Mouse (Mus musculus) liver, embryonic 12.5 days (tissue): ENCODE measurements around the gene BC048679. TPM values are rescaled to one million over a fixed set of nuclear protein-coding genes. Genes with fewer than 3 reads are reported as not detected.
"Not testable (repeated sequence)": the region's sequence is repeated elsewhere in the genome, so short reads cannot be mapped to it uniquely, and the experiment has no call there.

Source experiments
- ATAC-seq: fragments of 200-750 bp; cut with Nextera tagmentation; 2 replicates; pipeline ENCODE4 v1.8.0; 2017; ENCODE audit warnings: moderate number of reproducible peaks, mild to moderate bottlenecking, moderate library complexity
- H3K27ac ChIP-seq: fragments of 300-500 bp; sonication (generic); 2 replicates; pipeline ENCODE4 v1.5.1; 2016; ENCODE audit warnings: mild to moderate bottlenecking
- H3K27me3 ChIP-seq: fragments of 300-500 bp; sonication (generic); replicated peaks from 2 replicates; pipeline ENCODE4 v1.6.1; 2016; ENCODE audit warnings: mild to moderate bottlenecking, moderate library complexity
- H3K36me3 ChIP-seq: fragments of 300-500 bp; sonication (generic); 2 replicates; pipeline ENCODE4 v1.6.1; 2016; ENCODE audit warnings: mild to moderate bottlenecking, moderate library complexity
- H3K4me1 ChIP-seq: fragments of 300-500 bp; sonication (generic); 2 replicates; pipeline ENCODE4 v1.6.1; 2016
- H3K4me2 ChIP-seq: fragments of 300-500 bp; sonication (generic); 2 replicates; pipeline ENCODE4 v1.6.1; 2016; ENCODE audit warnings: mild to moderate bottlenecking, moderate library complexity
- H3K4me3 ChIP-seq: fragments of 300-500 bp; sonication (generic); 2 replicates; pipeline ENCODE4 v1.5.1; 2016; ENCODE audit warnings: mild to moderate bottlenecking, moderate library complexity
- H3K9ac ChIP-seq: fragments of 300-500 bp; sonication (generic); 2 replicates; pipeline ENCODE4 v1.6.1; 2016; ENCODE audit warnings: mild to moderate bottlenecking, moderate library complexity
- H3K9me3 ChIP-seq: fragments of 300-500 bp; sonication (generic); replicated peaks from 2 replicates; pipeline ENCODE4 v1.6.1; 2016; ENCODE audit warnings: mild to moderate bottlenecking, moderate library complexity
- WGBS: fragments of 180-500 bp; shearing (Covaris S2); methylation state at CpG from one replicate; pipeline ENCODE4 v1.1.7; 2016; ENCODE audit not compliant: insufficient replicate concordance; 5-methylcytosine and 5-hydroxymethylcytosine counted together
- polyA plus RNA-seq: library from polyadenylated mRNA; unstranded; fragments of >200 nt; fragmentation: Nextera tagmentation; extraction: Ambion mirVana; gene quantifications from 2 replicates; pipeline ENCODE4 v1.2.1, GENCODE M21; 2016

Gene BC048679
- polyA plus RNA-seq, 1 experiment from 2014 or later: not detected

DNA sequence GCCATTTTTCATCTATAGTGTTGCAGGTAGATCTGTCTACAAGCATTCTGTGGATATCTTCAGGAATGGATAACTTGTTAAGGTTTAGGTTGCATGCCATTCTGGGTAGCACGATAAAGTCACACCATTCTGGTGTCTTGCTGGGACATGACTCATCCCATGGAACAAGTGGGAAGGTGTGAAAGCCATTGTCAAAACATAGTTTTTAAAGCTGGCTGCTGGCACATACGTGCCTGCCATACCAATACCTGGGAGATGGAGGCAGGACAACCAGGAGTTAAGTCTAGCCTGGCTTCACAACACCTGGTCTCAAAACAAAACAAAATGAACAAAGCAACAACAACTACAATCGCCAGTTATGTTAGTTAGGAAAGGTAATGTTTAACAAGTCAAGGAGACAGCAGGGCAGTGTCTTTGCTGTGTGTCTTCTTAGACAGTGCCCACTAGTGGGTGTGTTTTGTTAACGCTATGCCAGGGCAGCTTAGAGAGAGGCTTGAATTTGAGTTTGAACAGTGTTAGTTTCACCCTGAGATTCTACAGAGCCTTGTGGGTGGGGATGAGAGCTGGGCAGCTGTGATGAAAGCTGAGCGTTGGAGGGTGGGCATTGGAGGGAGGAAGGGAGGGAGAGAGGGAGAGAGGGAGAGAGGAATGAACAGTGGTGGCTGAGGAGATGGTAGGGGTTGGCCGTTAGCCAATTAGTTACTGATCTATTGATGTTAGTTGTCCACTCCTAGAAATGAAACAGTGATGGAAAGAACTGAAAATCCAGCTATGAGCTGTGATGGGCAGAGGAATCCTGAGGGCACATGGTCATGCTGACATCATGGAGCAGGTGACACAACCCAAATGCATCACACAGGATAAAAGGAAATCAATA is 18.3 kb upstream of the BC048679 start:
- 58% methylated on average over 6 of the region's 6 CpGs for WGBS
- no peak overlapping the region for H3K27ac ChIP-seq
- H3K27me3 ChIP-seq: peaks cover 29% of the 10 kb centered on the region
- no peak for ATAC-seq
- no peaks in the 10 kb centered on the region for H3K4me1 ChIP-seq
- H3K9me3 ChIP-seq: no peaks in the 10 kb centered on the region
- no peak overlapping the region for H3K4me3 ChIP-seq
- H3K4me2 ChIP-seq: no peak overlapping the region
- H3K9ac ChIP-seq: no peak overlapping the region
- H3K36me3 ChIP-seq: no peaks in the 10 kb centered on the region

DNA sequence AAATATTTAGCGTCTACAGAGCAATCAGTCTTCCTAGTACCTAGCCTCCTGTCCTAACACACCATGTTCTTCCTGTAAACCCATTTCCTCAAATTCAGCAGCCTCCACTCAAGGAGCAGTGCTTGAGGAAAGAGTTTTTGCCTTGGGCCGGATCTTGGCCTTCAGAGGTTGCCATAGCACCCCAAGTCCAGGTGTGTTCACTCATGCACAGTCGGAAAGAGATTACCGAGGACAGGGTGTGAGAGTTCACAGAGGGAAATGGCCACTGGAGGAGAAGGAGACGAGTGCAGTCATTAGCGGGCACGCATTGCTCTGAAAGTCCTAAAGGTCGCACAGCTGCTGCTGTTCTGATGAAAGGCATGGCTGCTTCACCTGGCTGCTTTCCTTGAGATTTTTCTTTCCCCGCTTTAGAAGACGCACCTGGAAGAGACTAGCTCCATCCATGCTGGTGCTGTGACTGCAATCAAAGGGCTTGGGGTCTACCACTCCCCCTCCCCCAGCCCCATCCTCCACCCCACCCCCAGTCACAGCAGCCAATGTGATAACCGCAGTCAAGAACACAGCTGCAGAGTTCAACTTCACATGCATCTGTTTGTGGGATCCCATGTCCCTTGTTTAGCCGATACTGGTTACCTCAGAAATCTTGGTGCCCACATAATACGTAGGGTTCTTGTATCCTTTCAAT is 17.0 kb upstream of the BC048679 start:
- WGBS: 53% methylated on average over 13 of the region's 13 CpGs
- no peak overlapping the region for H3K9ac ChIP-seq
- ATAC-seq: no peak

DNA sequence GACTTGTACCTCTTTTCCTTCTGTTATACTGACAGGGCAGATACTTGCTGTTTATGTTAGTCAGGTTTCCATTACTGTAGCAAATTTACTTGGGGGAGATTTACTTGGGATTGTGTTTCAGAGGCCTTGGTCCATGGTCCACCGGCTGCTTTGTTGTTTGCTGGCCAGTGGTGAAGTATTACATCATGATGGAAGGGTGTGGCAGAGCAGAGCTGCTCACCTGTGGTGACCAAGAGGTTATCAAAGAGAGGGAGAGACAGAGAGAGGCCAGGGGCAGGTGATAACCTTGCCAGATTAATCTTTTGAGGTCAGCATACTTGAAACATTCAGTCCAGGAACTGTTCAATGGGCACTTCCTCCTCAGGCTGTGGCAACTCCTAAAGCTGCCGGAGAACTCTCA is 3.0 kb upstream of the BC048679 start:
- Histone ChIP-seq H3K27me3 (peaks cover 17% of the 10 kb centered on the region; the same call in 1 of the 2 replicates), H3K4me2 (no peak overlapping the region), H3K36me3 (no peaks in the 10 kb centered on the region), H3K9me3 (no peaks in the 10 kb centered on the region), H3K27ac (no peak overlapping the region), H3K9ac (no peak overlapping the region), H3K4me3 (no peak overlapping the region), H3K4me1 (no peaks in the 10 kb centered on the region)
- ATAC-seq: peak; percentile 40; the same call in 1 of the 2 replicates
- whole genome bisulfite sequencing: 58% methylated on average over 2 of the region's 2 CpGs

More for the DNA sequence above, 17.0 kb upstream of the BC048679 start:
- Histone ChIP-seq H3K4me2 (no peak overlapping the region), H3K4me3 (no peak overlapping the region), H3K9me3 (no peaks in the 10 kb centered on the region), H3K27me3 (peaks cover 20% of the 10 kb centered on the region), H3K36me3 (no peaks in the 10 kb centered on the region), H3K4me1 (no peaks in the 10 kb centered on the region), H3K27ac (no peak overlapping the region)

DNA sequence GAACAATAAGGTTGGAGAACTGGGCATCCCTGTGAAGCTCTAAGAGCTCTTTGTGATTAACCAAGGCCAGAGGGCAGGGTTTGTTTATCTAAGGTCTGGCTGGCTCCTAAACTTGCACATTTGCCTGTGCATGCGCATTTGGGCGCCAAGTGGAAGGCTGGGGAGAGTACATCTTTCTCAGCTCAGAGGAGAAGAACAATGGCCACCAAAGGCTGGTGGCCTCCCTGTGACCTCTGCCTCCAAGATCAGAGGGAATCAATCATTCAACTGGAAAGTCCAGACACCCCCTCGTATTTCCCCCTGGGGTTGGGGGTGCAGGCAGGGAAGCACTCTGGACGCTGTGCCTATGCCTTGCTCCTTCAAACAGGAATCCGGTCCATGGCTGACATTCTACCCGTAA is 910 bp downstream of the BC048679 start:
- H3K9ac ChIP-seq: no peak overlapping the region
- 52% methylated on average over 6 of the region's 6 CpGs for WGBS
- H3K27me3 ChIP-seq: peaks cover 49% of the 10 kb centered on the region
- no peak overlapping the region for H3K4me2 ChIP-seq
- no peaks in the 10 kb centered on the region for H3K36me3 ChIP-seq
- H3K27ac ChIP-seq: no peak overlapping the region
- no peak for ATAC-seq
- no peaks in the 10 kb centered on the region for H3K9me3 ChIP-seq
- no peak overlapping the region for H3K4me3 ChIP-seq
- H3K4me1 ChIP-seq: peaks cover 7% of the 10 kb centered on the region; the same call in 1 of the 2 replicates

DNA sequence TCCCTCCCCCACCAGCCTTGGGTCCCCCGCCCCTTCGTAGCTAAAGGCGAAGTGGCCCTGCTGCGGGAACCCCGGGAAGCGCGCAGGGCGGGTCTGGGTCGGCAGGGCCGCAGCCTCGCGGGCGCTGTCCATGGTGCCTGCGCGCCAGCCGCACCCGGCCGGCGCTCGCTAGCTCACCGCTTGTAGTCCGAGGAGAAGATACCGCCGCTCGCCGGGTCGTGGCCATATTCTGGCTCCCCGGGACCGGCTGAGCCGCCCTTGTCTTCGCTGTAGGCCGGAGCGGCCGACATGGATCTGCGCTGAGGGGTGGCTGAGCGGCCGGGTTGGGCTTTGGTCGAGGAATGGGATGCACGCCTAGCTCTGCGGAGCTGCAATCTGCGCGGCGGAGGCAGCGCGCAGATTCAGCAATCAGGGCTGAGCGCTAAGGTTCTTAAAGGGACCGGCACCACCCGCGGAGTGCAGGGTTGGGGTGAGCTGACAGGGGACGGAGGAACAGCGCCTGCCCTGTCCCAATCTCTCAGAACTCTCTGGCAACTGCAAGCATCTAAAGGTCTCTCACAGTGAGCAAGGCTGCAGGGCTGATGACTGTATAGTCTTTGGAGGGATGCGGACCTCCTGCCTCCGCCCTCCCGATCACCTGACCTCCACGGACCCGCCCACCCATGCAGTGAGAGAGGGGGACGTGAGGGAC is 4.6 kb downstream of the BC048679 start, which contains the start of gene Ap3b2:
Gene Ap3b2, minus strand, starts transcription at position 595 of the 691 bp plus-strand sequence.
- Histone ChIP-seq H3K4me3 (peak within 1 kb of the TSS; percentile 47), H3K9ac (no peak within 1 kb of the TSS), H3K4me2 (peak within 1 kb of the TSS; percentile 64), H3K4me1 (peaks cover 7% of the 10 kb centered on the region; the same call in 1 of the 2 replicates), H3K27ac (no peak within 1 kb of the TSS), H3K27me3 (peaks cover 64% of the 10 kb centered on the region), H3K36me3 (no peaks in the 10 kb centered on the region), H3K9me3 (no peaks in the 10 kb centered on the region)
- peak; percentile 57 for ATAC-seq
- WGBS: under 1% methylated on average over 57 of the region's 57 CpGs

DNA sequence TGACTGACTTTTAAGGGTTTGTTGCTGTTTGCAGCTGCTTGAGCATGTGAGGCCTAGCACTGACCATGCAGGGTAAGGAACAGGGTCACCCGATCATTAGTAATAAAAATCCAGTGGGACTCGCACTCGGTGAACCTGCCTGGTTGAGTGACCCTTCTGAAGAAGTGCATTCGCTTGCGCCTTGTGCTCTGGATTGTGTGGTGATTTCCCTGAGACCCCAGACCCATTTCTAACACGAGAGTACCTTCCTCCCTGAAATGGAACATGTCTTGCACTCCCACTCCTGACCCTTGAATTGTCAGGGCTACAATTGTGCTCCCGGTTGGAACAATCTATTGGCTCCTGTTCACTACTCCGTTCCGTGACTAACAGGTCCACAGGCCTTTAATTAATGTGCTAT is 5.5 kb downstream of the BC048679 start:
- Histone ChIP-seq H3K9ac (no peak overlapping the region), H3K4me3 (no peak overlapping the region), H3K36me3 (no peaks in the 10 kb centered on the region), H3K27ac (no peak overlapping the region), H3K27me3 (peaks cover 64% of the 10 kb centered on the region), H3K4me1 (peaks cover 7% of the 10 kb centered on the region; the same call in 1 of the 2 replicates), H3K4me2 (no peak overlapping the region; the same call in 1 of the 2 replicates), H3K9me3 (no peaks in the 10 kb centered on the region)
- 47% methylated on average over 9 of the region's 9 CpGs for WGBS
- ATAC-seq: no peak

DNA sequence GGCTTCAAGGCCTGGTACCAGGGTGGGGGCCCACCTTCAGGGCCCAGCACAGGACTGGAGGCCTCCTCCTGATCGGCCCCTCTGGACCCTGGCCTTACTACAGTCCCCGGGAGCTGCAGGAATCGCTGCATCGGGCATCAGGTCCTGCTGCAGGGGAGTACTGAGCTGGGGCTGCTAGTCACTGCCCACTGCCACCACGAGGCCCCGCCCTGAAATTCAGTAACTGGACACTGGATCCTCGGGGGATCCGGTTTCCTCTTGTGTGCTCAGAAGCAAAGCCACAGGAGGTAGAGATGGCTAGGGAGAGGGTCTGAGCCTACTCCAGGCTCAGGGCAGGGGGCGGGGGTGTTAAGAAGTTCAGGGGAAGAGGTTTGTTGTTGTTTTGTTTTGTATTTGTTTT is 8.4 kb downstream of the BC048679 start:
- no peak for ATAC-seq
- 14% methylated on average over 9 of the region's 9 CpGs for WGBS

DNA sequence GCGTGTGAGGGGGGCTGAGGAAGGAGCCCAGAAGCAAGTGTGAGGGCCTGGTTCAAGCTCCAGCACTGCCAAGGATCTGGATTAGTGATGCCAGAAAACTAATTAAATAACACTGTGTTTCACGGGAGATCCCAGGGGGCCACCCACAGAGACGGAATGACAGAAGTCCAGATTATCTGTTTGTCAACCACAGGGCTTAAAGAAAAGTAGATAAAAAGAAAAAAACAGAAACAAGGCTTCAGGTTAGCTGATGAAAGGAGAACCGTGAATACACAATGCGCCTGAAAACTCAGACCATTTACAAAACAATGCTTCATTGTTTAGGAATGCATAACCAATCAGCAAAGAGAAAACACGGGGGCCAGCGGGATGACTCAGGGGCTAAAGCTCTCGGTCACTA is 17.3 kb downstream of the BC048679 start:
- no peaks in the 10 kb centered on the region for H3K9me3 ChIP-seq
- no peak overlapping the region for H3K4me2 ChIP-seq
- H3K27me3 ChIP-seq: peaks cover 26% of the 10 kb centered on the region
- H3K4me3 ChIP-seq: no peak overlapping the region
- no peaks in the 10 kb centered on the region for H3K4me1 ChIP-seq
- WGBS: 13% methylated on average over 8 of the region's 8 CpGs
- H3K36me3 ChIP-seq: no peaks in the 10 kb centered on the region
- H3K27ac ChIP-seq: no peak overlapping the region
- no peak for ATAC-seq
- H3K9ac ChIP-seq: no peak overlapping the region

More for the DNA sequence above, 8.4 kb downstream of the BC048679 start:
- H3K27ac ChIP-seq: no peak overlapping the region
- peaks cover 7% of the 10 kb centered on the region; the same call in 1 of the 2 replicates for H3K4me1 ChIP-seq
- no peak overlapping the region for H3K9ac ChIP-seq
- no peak overlapping the region for H3K4me2 ChIP-seq
- H3K9me3 ChIP-seq: no peaks in the 10 kb centered on the region
- H3K27me3 ChIP-seq: peaks cover 39% of the 10 kb centered on the region
- H3K4me3 ChIP-seq: no peak overlapping the region
- H3K36me3 ChIP-seq: no peaks in the 10 kb centered on the region

DNA sequence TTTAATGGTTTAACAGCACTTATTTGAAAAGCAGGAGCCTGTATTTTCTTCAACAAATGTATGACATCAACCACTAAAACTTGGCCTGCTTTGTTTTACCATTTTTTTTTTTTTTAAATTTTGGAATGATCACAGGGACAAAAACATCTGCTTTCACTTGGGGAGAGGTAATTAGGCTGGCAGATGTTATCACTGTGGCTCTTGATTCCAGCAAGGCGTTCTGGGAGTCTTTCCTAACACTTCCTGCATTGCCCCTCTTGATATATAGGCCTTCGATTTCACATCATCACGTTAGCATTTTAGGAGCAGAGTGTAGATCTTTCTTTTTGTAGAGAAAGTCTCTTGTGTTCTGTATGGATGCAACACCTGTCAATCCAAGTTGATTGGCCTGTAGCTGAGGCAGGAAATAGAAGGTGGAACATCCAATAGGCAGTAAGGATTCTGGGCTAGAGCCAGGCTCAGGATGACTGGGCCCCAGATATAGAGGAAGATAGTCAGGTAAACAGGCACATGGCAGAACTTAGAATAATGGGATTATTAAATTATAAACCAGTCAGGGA is 18.5 kb downstream of the BC048679 start:
- no peak overlapping the region for H3K4me3 ChIP-seq
- H3K9ac ChIP-seq: no peak overlapping the region
- H3K4me2 ChIP-seq: no peak overlapping the region
- no peak for ATAC-seq
- no peak overlapping the region for H3K27ac ChIP-seq
- peaks cover 34% of the 10 kb centered on the region for H3K27me3 ChIP-seq
- no peaks in the 10 kb centered on the region for H3K9me3 ChIP-seq
- 43% methylated on average over 3 of the region's 3 CpGs for WGBS
- no peaks in the 10 kb centered on the region for H3K4me1 ChIP-seq
- no peaks in the 10 kb centered on the region for H3K36me3 ChIP-seq

DNA sequence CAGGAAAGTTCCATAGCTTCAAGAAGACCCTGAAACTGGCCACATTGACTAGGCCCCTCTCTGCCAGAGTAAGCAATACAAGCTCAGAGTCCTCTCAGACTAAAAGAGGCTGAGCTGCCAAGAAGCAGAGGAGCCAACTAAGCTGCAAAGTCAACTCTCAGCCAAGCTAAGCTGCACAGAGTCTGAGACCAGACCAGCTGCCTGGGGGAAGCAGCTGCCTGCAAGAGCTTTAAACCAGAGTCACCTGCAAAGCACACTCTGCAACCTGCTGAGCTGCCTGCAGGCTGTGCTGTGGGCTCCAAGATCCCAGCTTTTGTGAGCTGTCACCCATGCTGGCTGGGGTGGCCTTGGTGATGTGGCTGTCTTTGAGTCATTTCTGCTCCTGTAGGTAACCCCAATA is 19.8 kb downstream of the BC048679 start:
- peaks cover 34% of the 10 kb centered on the region for H3K27me3 ChIP-seq
- not testable (repeated sequence) for ATAC-seq, H3K4me1 ChIP-seq

DNA sequence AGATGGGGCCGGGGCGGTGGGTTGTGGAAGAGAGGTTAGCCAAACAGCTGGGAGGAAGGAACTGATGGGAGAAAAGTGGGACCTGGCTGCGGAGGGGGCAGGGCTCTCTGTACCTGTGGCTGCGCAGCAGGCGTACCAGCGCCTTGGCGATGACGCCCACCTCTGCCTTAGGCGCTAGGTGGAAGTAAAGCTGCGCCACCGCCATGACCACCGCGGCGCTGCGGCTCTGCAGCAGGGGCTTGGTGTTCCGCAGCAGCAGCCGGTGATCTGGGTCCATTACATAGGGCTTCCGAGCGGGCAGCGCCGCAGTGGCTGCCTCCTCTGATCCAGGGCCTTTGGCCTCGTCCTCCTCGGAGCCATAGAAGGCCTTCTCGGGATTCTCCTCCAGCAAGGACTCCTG is 21.2 kb downstream of the BC048679 start:
- Histone ChIP-seq H3K36me3 (no peaks in the 10 kb centered on the region), H3K4me1 (no peaks in the 10 kb centered on the region), H3K27ac (no peak overlapping the region), H3K4me2 (no peak overlapping the region), H3K4me3 (no peak overlapping the region), H3K9me3 (no peaks in the 10 kb centered on the region), H3K27me3 (peaks cover 34% of the 10 kb centered on the region), H3K9ac (no peak overlapping the region)
- WGBS: 8% methylated on average over 24 of the region's 24 CpGs
- no peak for ATAC-seq

More for the DNA sequence above, 19.8 kb downstream of the BC048679 start:
- H3K4me2 ChIP-seq, H3K27ac ChIP-seq, H3K36me3 ChIP-seq, H3K9ac ChIP-seq, H3K9me3 ChIP-seq, H3K4me3 ChIP-seq: not testable (repeated sequence)
